8 mouse cellular contexts compared by ENCODE assay signal in the genomic region with DNA sequence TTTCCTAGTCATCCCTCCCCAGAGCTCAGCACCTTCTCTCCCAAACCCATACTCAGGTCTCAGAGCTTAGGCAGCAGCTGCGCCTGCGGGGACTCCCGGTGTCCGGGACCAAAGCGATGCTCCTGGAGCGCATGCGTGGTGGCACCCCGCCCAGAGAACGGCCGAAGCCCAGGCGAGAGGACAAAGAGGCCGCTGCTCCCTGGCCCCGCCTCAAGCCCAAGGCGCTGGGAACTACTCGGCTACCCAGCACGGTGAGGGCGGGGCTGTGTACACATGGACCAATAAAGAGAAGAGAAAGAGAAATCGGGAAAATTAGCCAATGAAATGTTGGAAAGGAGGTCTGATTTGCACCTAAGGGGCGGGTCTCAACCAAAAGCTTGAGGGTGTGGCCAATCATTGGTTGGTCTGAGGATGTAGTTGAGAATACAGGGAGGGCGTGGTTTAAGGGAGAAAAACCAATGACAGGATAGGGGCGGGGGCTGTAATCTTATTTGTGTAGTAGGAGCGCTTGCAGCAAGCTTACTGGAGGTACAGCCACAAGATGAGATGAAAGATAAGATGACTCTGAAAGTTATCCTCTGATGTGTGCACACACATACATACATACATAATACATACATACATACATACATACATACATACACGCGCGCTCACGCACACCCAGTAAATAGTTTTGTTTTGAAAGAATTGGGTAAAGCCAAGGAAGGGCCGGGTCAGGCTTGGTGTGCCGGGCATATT. TPM values are rescaled to one million over a fixed set of nuclear protein-coding genes. Genes with fewer than 3 reads are reported as not detected.
DNase-seq lines count a peak whose midpoint lies in the region; ATAC-seq and TF ChIP-seq lines count a peak whose summit lies in the region.

No protein-coding gene starts in this region.

- peak overlapping the region; percentile 72 for H3K4me2 ChIP-seq in embryonic facial prominence, embryonic 15.5 days (replicated peaks)
- peak overlapping the region; percentile 80 for H3K4me2 ChIP-seq in limb, embryonic 13.5 days (replicated peaks)
- H3K4me2 ChIP-seq in midbrain, embryonic 15.5 days: peak overlapping the region; percentile 64

- DNase-seq in A20 (ENCODE audit: low read depth, low spot score): peak; percentile 97
- peak; percentile 84 to 88 for DNase-seq in heart, adult 9 months (ENCODE audit: low spot score in 2 of 2)
- peak; percentile 89 for DNase-seq in kidney, adult 9 months
- DNase-seq in spleen, adult 18-20 months: peak; percentile 58 to 68

- H3K4me3 ChIP-seq in bone marrow macrophage, adult 2 months (ENCODE audit: insufficient read depth, low read length): peak overlapping the region; percentile 46
- H3K4me3 ChIP-seq in embryonic facial prominence, embryonic 15.5 days (replicated peaks): peak overlapping the region; percentile 44
- H3K4me3 ChIP-seq in limb, embryonic 13.5 days: peak overlapping the region; percentile 55
- peak overlapping the region; percentile 46 for H3K4me3 ChIP-seq in midbrain, embryonic 15.5 days

- WGBS in embryonic facial prominence, embryonic 15.5 days: 2% methylated on average over 28 of the region's 28 CpGs
- under 1% methylated on average over 28 of the region's 28 CpGs for WGBS in limb, embryonic 13.5 days
- WGBS in midbrain, embryonic 15.5 days: under 1% methylated on average over 28 of the region's 28 CpGs

- H3K36me3 ChIP-seq in embryonic facial prominence, embryonic 15.5 days: no peaks in the 10 kb centered on the region
- no peaks in the 10 kb centered on the region for H3K36me3 ChIP-seq in limb, embryonic 13.5 days
- no peaks in the 10 kb centered on the region for H3K36me3 ChIP-seq in midbrain, embryonic 15.5 days (replicated peaks)

- peak overlapping the region; percentile 51 for H3K9ac ChIP-seq in embryonic facial prominence, embryonic 15.5 days
- H3K9ac ChIP-seq in limb, embryonic 13.5 days: peak overlapping the region; percentile 84
- peak overlapping the region; percentile 66 for H3K9ac ChIP-seq in midbrain, embryonic 15.5 days

- TF ChIP-seq CTCF in bone marrow macrophage, adult 2 months (IDR thresholded peaks at IDR 0.05; ENCODE audit: low read depth, low read length): no peak

- H3K27me3 ChIP-seq in embryonic facial prominence, embryonic 15.5 days: no peaks in the 10 kb centered on the region
- no peaks in the 10 kb centered on the region for H3K27me3 ChIP-seq in limb, embryonic 13.5 days
- H3K27me3 ChIP-seq in midbrain, embryonic 15.5 days (replicated peaks): no peaks in the 10 kb centered on the region; the same call in 1 of the 2 replicates

- H3K4me1 ChIP-seq in bone marrow macrophage, adult 2 months (ENCODE audit: control insufficient read depth, insufficient read depth, low read length): peaks cover 10% of the 10 kb centered on the region
- H3K4me1 ChIP-seq in embryonic facial prominence, embryonic 15.5 days: peaks cover 61% of the 10 kb centered on the region
- H3K4me1 ChIP-seq in limb, embryonic 13.5 days: peaks cover 35% of the 10 kb centered on the region
- H3K4me1 ChIP-seq in midbrain, embryonic 15.5 days: peaks cover 24% of the 10 kb centered on the region

- H3K9me3 ChIP-seq in embryonic facial prominence, embryonic 15.5 days (replicated peaks): no peaks in the 10 kb centered on the region
- H3K9me3 ChIP-seq in limb, embryonic 13.5 days: no peaks in the 10 kb centered on the region
- H3K9me3 ChIP-seq in midbrain, embryonic 15.5 days: no peaks in the 10 kb centered on the region

- TF ChIP-seq POLR2A in bone marrow macrophage, adult 2 months (IDR thresholded peaks at IDR 0.05; ENCODE audit: borderline replicate concordance, low read depth, low read length): no peak

- ATAC-seq in embryonic facial prominence, embryonic 15.5 days (ENCODE audit: insufficient number of reproducible peaks, low FRiP score, low TSS enrichment, low read depth): peak; percentile 88
- ATAC-seq in limb, embryonic 13.5 days (ENCODE audit: low FRiP score, low read depth): peak; percentile 91
- ATAC-seq in midbrain, embryonic 15.5 days (replicated peaks): peak; percentile 95

- H3K27ac ChIP-seq in bone marrow macrophage, adult 2 months (ENCODE audit: insufficient read depth, low read depth, low read length): no peak overlapping the region
- H3K27ac ChIP-seq in embryonic facial prominence, embryonic 15.5 days (replicated peaks): peak overlapping the region; percentile 84
- H3K27ac ChIP-seq in limb, embryonic 13.5 days: peak overlapping the region; percentile 94
- peak overlapping the region; percentile 87 for H3K27ac ChIP-seq in midbrain, embryonic 15.5 days

RNA-seq across cellular contexts. Expression of a gene that starts 3.8 kb away (rescaled TPM):
- polyA plus RNA-seq in bone marrow macrophage, adult 2 months (2012; ENCODE audit: insufficient read depth, insufficient read length, missing spikeins): not detected in 2 replicates
- polyA plus RNA-seq in embryonic facial prominence, embryonic 15.5 days (2015; fragmentation: Nextera tagmentation; extraction: Ambion mirVana): 20.0 and 21.4 TPM in 2 replicates
- 11.4 TPM in 2 replicates for polyA plus RNA-seq in limb, embryonic 13.5 days (2015; fragmentation: Nextera tagmentation; extraction: Ambion mirVana)
- polyA plus RNA-seq in midbrain, embryonic 15.5 days (2015; fragmentation: Nextera tagmentation; extraction: Ambion mirVana): 3.6 and 3.8 TPM in 2 replicates

RNA-seq across cellular contexts. Expression of a gene that starts 16.3 kb away (rescaled TPM):
- polyA plus RNA-seq in bone marrow macrophage, adult 2 months (2012; ENCODE audit: insufficient read depth, insufficient read length, missing spikeins): 0.40 TPM in 1 of 2 replicates, not detected in the other
- 14.5 and 15.3 TPM in 2 replicates for polyA plus RNA-seq in embryonic facial prominence, embryonic 15.5 days (2015; fragmentation: Nextera tagmentation; extraction: Ambion mirVana)
- 7.7 and 9.5 TPM in 2 replicates for polyA plus RNA-seq in limb, embryonic 13.5 days (2015; fragmentation: Nextera tagmentation; extraction: Ambion mirVana)
- 21.8 and 23.1 TPM in 2 replicates for polyA plus RNA-seq in midbrain, embryonic 15.5 days (2015; fragmentation: Nextera tagmentation; extraction: Ambion mirVana)

RNA-seq across cellular contexts. Expression of a gene that starts 22.0 kb away (rescaled TPM):
- polyA plus RNA-seq in bone marrow macrophage, adult 2 months (2012; ENCODE audit: insufficient read depth, insufficient read length, missing spikeins): not detected in 2 replicates
- polyA plus RNA-seq in embryonic facial prominence, embryonic 15.5 days (2015; fragmentation: Nextera tagmentation; extraction: Ambion mirVana): 0.38 and 0.41 TPM in 2 replicates
- polyA plus RNA-seq in limb, embryonic 13.5 days (2015; fragmentation: Nextera tagmentation; extraction: Ambion mirVana): 0.11 TPM in 1 of 2 replicates, not detected in the other
- not detected in 2 replicates for polyA plus RNA-seq in midbrain, embryonic 15.5 days (2015; fragmentation: Nextera tagmentation; extraction: Ambion mirVana)

RNA-seq across cellular contexts. Expression of a gene that starts 22.6 kb away (rescaled TPM):
- polyA plus RNA-seq in bone marrow macrophage, adult 2 months (2012; ENCODE audit: insufficient read depth, insufficient read length, missing spikeins): not detected in 2 replicates
- 6.3 and 6.5 TPM in 2 replicates for polyA plus RNA-seq in embryonic facial prominence, embryonic 15.5 days (2015; fragmentation: Nextera tagmentation; extraction: Ambion mirVana)
- polyA plus RNA-seq in limb, embryonic 13.5 days (2015; fragmentation: Nextera tagmentation; extraction: Ambion mirVana): 0.47 and 0.74 TPM in 2 replicates
- polyA plus RNA-seq in midbrain, embryonic 15.5 days (2015; fragmentation: Nextera tagmentation; extraction: Ambion mirVana): 0.05 and 0.18 TPM in 2 replicates

RNA-seq across cellular contexts. Expression of a gene that starts 26.5 kb away (rescaled TPM):
- polyA plus RNA-seq in bone marrow macrophage, adult 2 months (2012; ENCODE audit: insufficient read depth, insufficient read length, missing spikeins): not detected in 2 replicates
- polyA plus RNA-seq in embryonic facial prominence, embryonic 15.5 days (2015; fragmentation: Nextera tagmentation; extraction: Ambion mirVana): 4.8 and 5.3 TPM in 2 replicates
- 0.29 and 0.47 TPM in 2 replicates for polyA plus RNA-seq in limb, embryonic 13.5 days (2015; fragmentation: Nextera tagmentation; extraction: Ambion mirVana)
- not detected in 2 replicates for polyA plus RNA-seq in midbrain, embryonic 15.5 days (2015; fragmentation: Nextera tagmentation; extraction: Ambion mirVana)
